Mouse (Mus musculus) adrenal gland, adult (tissue): Measurements from ENCODE around the gene Dph6.
"Not testable (repeated sequence)": the region's sequence is repeated elsewhere in the genome, so short reads cannot be mapped to it uniquely, and the experiment has no call there.

Source experiments
- DNase-seq, 2 experiments: peaks; one replicate each; pipeline ENCODE4 v3.0.0; 2022 to 2023; ENCODE audit warnings: low spot score in 1 of 2; ENCODE audit not compliant: inconsistent age in 2 of 2

Dph6 gene

DNA sequence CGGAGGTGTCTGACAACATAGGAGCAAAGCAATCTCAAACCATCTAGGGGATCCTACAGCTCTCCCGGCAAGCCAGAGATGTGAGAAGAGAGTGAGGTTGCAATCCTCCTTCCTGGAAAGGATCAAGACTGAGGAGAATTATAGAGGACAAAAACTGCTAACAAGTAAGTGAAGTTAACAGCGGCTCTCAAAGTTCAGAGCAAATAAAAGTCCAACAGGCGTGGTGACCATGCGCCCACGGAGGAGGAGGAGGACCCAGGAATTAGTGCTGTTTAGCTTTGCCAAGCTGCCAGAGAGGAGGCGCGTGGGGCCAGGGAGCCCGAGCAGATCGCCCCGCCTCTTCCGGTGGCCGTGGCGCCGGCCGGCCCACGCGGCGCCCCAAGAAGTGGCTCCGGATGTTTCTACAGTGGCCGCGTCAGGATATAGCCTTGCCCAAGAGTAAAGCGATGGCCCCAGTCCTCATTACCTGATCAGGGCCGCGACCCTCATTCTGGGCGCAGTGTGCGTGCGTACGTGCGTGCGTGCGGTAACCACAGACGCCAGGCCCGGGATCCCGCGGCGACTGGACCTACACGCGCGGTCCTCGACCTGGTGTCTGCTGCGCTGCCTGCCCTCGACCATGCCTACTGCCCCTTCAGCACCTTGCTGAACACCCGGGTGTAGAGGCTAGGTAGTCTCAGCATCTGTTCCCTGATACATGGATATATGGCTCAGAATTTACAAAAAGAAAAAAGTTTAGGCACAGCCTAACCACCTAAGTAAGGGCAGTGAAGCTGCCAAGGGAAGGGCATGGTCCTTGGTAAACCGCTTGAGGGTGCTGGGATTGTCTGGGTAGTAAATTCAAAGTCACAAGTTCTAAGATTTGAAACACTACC is at the start of gene Dph6:
Gene Dph6, minus strand, starts transcription at position 600 of the 875 bp plus-strand sequence.
- peak; percentile 88 to 97 for DNase-seq

DNA sequence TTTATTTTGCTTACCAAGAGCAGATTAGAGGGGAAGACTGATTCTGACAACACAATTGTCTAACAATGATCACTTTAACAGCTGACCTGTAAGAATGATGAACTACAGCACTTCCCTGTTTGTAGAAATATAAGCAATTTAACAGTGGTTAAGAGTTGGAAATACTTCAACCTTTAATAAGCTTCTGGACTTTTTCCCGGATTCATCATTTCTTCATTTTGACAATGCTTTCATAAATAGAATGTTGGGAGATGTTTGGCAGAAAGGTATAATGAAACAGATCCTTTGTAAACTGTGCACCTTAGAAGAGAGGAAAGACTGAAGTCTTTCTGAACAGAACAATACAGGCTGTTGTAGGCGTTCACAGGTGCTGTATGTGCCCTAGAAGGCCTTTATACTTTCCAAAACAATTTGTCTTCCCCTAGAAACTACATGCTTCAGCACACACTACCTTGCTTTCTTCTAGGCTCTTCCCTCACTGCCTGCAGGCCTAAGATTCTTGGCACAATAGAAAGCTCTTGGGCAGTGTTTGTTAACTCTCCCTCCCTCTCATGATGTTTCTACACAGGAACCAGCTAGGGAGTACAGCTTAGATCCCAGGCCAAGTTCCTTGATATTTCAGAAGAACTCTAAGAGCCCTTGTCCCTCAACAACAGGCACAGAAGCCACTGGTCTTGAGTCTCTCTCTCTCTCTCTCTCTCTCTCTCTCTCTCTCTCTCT is 46.4 kb upstream of the Dph6 start:
- DNase-seq = peak in 1 of 2 experiments; percentile 17

DNA sequence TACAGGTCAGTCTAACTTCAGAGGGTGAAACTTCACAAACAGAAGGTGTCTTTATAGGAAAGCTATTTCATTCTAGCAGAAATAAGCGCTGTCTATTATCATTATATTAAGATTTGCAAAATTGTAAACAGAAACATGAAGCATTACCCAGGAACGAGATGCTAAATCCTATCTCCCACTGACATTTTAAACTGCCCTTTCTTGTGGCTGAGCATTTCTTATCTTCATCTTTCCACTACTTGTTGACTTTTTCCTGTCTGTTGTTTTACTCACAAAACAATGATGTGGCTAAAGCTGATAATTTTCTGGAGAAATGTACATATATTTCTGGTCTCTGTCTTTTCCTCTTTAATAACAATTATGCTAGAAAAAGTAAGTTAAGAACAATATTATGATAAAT is 36.8 kb upstream of the Dph6 start:
- DNase-seq = no peak

DNA sequence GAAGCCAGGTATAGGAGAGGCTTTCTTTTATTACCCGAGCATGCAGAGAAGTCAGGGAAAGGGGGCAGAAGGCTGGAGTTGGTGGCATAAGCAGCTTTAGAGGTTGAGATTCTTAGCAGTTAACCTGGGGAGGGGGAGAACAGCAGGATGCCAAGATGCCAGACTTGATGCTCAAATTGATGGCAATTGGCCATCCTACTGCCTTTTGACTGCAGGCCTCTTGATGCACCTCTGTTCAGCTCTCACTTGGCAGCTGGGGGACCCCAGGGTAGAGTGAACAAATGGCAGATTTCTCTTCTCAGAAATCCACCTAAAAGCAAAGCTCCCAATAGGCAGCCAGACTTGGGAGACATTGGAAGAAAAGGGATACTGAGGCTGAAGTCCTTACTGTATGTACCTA is 32.7 kb upstream of the Dph6 start:
- no peak for DNase-seq

DNA sequence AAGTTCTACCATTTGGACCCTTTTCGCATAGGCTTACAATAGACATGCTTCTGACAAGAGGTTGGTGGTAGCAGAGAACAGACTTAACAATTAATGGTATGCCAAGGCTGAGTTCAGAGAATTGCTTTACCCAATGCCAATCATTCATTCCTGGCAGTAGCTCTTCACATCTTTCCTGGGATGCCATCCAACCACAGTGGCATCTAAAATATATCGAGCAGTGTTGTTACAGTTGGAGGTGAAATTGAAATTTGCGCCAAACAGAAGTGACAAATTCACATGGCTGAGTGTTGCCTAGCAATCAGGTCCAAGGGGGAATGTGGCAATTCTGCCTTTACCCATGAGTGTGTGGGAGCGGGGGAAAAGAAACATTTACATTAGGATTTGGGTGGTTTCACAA is 32.3 kb upstream of the Dph6 start:
- no peak for DNase-seq

DNA sequence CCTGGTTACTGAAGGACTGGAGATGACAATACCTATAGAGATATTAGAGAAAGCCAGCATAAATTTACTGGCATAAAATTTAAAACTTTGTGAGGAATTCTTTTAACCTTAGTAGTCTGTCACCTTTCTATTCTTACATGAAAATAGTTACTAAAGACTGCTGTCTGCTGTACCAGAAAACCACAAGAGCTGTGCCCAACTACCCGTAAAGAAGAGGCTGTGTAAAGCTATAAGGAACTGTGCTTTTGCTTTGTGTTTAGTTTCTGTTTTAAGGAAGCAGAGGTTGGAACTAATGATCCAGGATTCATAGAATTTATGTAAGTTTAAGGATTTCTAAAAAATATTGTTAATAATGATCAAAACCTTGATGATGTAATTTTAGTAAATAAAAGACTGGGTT is 19.1 kb upstream of the Dph6 start:
- no peak for DNase-seq

DNA sequence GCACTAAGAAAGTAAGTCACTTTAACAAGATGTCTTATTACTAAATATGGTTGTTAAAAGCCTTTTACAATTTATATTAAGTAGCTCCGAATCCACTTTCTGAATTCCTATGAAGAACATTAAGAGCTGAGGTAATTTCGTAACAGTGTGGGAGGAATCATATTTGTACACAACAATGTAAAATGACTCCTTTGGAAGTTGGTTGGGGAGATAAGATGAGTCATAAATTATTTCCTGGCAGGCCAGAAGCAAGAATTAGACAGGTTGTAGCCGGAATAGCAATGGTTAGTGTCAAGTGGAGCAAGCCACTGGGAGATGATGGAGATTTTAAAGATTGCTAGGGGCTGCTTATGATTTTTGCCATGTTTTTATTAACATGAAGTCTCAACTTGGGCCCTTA is 16.2 kb upstream of the Dph6 start:
- DNase-seq = no peak

DNA sequence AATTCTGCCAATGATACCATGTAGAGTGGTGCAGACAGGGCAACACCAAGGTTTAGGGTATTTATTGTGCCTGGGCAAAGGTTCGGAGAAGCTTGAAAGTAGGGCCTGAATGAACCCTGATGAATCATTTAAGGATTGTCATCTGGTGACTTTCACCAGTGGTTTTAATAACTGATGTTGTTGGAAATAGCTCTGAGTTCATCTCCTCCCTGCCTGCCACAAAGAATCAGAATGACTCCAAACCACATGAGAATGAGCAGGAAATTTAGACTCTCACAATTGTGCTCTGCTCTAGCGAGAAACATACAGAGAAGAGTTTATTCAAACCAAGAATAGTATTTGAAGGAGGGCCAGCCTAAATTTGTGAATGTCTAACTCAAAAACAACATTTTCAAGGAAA is 4.2 kb upstream of the Dph6 start:
- DNase-seq = no peak

DNA sequence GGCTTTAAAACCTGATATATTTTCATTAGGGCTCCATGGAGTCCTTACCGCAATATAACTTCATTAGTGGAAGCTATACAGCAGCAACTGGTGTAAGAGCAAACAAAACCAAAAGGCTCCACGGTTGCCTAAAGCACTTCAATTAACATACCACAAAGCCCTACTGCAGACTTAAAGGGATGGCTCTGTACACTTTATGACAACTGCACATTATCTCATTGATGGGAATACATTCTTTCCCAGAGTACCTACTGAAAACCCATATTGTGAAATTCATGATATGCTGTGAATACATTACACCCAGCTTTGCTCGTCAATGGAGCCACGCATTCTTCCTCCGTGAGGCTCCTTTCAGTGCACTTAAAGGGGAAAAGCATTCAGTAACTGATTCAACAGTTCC is 8.5 kb downstream of the Dph6 start:
- DNase-seq = no peak

DNA sequence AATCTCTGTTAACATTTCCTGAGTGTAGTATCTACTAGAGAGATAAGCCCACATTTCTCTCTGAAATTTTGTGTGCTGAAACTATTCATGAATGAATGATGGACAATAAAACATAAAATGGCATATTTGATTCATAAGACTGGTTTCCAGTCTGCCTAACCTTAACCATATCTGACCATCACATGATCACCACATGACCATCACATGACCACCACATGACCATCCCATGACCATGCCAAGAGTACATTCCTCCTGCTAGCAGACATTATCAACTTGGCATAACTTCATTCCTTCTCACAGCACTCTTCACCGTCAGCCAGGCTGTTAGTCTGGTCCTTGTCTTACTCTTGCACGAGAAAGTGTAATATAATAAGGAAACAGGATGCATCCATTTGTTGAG is 10.9 kb downstream of the Dph6 start:
- no peak for DNase-seq

DNA sequence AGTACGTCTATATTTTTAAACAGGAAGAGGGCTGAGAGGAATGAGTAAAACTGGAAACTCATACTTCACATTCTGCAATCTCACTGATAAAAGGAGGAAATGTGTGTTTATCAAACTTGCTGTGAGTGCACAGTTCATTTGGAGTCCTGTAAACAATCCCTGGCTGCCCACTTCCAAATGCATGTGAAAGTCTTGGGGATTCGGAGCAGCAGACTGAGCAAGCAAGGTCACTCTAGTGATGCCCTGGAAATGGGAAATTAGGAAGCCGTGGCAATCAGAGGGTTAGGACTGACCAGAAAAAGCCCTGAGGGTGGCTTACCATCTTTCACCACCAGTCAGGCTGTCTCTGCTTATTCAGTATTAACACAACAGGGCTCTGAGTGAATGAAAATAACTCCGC is 30.1 kb downstream of the Dph6 start:
- peak; percentile 16 to 56 for DNase-seq

DNA sequence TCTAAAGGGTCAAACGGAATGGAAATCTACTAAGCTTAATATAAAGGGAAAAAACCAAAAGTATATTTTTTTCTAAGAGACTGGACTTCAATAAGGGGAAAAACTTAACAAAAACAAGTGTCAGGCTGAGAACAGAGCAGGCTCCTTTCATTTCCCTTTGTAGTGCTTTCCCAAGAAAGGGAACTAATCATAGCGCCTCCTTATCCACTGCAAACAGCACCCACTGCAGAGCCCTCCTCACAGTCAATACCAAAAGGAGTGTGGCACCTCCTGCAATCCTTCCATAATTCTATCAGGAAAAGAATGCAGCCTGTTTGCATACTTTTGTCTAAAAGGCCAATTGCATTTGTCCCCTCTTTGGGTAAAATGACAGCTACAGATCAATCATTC is 32.2 kb downstream of the Dph6 start:
- DNase-seq = peak; percentile 15 to 76

DNA sequence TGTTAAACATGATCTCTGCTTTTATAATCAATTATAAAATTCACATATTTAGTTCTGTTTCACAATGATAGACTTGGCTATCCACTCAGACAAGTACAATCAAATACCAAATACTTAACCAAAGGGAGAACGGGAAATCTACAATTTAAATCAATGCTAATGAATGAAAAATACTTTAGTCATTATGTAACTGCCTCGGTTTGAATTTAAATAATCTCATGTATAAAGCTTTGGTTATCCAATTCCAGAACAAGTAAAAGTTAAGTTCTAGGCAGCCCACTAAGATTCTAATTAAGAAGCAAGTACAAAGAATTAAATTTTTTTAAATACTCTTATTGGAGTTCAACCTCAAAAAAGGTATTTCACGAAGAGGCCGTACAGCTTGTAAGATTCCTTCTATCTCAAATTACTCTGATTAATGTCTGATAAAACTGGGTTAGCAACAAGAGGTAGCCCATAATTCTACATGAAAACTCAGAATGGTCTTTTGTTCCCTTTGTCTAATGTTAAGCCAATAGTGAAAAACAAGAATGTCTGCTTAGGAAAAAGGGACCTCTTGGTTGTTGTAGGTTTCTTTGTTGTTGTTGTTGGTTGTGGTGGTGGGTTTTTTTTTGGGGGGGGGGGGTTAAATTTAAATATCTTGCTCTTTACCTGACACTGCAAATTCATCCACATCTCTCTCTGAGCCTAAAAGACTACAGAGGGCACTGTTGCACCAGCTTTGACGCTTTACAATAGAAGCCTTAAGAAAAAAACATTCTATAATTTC is 32.8 kb downstream of the Dph6 start:
- DNase-seq = peak in 1 of 2 experiments; percentile 21

DNA sequence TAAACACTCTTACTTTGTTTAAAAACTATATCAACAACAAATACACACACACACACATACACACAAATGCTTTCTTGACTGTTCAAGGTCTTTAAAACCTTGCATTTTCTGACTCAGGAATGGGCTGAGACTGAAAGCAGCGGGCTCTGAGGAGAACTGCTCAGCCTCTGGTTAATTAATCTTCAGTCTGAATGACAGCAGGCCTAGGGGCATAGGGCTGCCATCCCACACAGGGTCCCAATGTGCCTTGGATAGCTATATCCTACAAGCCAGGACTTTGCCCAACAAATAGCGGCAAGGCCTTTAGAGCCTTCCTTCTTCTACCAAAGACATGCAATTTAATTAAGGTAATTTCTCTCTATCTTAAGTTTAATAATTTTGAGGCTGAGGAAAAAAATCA is 43.2 kb downstream of the Dph6 start:
- DNase-seq = peak; percentile 17 to 62

DNA sequence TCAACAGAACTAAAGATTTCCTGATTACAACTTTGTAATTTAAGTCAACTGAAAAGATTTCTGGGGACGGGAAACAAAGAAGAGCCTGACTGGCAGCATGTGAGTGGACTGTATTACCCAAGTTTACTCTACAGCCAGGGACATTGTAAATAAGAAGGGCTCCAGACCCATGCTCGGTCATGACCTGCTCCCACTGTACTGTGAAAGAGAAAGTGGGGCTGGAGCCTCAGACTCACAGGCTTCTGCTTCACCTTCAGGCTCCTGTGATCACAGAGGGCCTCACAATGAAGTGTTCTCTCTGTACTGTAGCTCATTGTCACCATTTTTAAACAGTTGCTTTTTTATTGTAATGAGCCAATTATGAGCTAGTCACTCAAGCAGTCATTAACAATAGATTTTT is 44.7 kb downstream of the Dph6 start:
- DNase-seq = no peak

DNA sequence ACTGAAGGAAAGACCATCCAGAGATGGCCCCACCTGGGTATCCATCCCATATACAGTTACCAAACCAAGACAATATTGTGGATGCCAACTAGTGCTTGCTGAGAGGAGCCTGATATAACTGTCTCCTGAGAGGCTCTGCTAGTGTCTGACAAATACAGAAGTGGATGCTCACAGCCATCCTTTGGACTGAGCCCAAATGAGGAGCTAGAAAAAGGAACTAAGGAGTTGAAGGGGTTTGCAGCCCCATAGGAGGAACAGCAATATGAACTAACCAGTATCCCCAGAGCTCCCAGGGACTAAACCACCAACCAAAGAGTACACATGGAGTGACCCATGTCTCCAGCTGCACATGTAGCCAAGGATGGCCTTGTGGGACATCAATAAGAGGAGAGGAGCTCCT is 49.6 kb downstream of the Dph6 start:
- DNase-seq = not testable (repeated sequence)

DNA sequence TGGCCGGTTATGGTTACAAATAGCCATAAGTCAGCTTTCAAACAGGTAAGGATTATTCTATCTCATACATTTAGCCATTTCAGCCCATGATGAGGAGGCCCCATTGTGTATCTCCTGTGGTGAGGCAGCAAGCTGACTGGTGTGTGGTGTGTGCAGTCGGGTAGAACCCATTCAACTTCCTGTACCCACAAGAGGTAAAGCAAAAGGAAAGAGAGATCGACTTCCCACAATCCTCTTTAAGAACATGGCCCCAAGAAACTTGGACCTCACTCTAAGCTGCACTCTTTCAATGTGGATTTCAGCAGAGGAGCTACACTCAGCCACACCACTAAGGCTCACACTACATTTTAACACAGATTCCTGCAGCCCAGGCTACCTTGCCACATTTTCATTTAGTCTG is 53.6 kb downstream of the Dph6 start:
- DNase-seq = no peak

DNA sequence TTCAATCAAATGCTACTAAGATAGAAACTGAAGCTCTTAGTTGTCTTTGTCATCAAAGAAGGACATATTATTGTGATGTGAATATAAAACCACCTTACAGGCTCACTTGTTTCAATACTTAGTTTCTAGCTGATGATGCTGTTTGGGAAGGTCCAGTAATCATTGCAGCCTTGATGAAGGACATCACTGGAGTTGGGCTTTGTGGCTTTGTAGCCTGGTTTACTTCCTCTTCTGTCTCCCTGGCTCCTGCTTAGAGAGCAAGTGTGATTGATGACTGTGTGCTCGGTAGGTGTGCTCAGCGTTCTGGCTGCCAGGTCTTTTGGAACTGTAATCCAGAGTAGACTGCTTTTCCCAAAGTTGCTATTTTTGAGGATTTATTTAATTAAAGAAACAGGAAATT is 55.0 kb downstream of the Dph6 start:
- no peak for DNase-seq

DNA sequence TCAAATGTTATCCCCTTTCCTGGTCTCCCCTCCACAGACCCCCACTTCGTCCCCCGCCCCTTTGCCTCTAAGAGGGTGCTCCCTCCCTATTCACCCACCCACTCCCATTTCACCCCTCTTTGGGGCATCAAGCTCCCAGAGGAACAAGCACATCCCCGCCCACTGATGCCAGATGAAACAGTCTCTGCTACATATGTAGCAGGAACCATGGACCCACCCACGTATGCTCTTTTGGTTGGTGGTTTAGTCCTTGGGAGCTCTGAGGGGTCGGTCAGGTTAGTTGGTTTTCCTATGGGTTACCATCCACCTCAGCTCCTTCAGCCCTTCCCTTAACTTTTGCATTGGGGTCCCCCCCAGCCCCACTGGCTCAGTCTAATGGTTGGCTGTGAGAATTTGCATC is 61.4 kb downstream of the Dph6 start:
- no peak for DNase-seq

DNA sequence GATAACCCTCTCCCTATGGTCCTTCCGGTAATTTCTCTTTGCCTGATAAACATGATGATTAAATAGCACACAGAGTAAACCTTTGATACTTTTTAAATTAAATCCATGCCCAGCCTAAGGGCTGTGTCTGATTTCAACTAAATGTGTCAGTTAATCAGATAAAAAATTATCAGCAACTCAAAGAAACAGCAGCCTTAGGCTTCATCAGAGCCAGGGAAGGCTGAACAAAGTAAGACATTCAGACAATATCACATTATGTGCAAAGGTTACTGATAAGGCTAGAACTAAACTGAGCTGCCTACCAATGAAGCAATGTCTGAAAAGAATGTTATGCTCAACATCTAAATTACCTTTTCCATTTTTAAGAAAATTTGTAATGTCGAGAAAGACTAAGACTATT is 74.0 kb downstream of the Dph6 start:
- DNase-seq = no peak

DNA sequence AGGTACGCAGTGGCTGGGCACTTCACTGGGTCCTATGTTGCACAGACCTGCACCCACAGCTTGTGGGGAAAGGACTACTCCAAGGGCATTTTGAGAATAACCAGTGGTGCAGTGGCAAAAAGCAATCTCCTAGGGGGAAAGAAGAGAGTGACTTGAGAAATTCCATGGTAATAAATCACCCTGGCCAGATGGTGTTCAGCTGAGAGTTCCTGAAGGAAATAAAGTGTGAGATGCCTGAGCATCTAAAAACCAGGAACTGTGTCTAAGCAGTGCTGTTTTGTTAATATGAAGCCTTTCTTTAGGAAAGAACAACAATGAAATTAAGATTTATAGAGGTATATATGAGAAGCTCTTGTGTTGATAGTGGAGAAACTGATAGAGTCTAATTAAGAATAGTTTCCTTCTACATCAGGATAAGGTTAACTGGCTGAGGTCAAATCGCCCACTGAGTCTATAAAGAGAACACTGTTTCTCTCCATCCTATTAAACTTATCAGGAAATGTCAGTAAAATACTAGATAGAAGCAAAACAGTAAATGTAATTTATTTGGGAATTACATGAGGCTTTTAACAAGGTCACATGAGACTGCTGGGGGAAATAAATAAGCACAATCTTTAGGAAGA is 111.7 kb downstream of the Dph6 start:
- no peak for DNase-seq
